Mouse (Mus musculus) limb, embryonic 11.5 days (tissue): ENCODE measurements around the gene Krt32. TPM values are rescaled to one million over a fixed set of nuclear protein-coding genes. Genes with fewer than 3 reads are reported as not detected.

Source experiments
- ATAC-seq: fragments of 200-750 bp; cut with Nextera tagmentation; 2 replicates; pipeline ENCODE4 v1.8.0; 2017; ENCODE audit warnings: low read depth; ENCODE audit not compliant: insufficient number of reproducible peaks, low FRiP score, low TSS enrichment
- DNase-seq: peaks from one replicate; pipeline ENCODE4 v3.0.0-alpha.2; 2015; ENCODE audit warnings: low spot score
- H3K27ac ChIP-seq: fragments of 300-500 bp; sonication (generic); replicated peaks from 2 replicates; pipeline ENCODE4 v1.5.1; 2014; ENCODE audit warnings: low read depth, mild to moderate bottlenecking, low read length
- H3K27me3 ChIP-seq: fragments of 300-500 bp; sonication (generic); 2 replicates; pipeline ENCODE4 v1.6.1; 2014; ENCODE audit warnings: mild to moderate bottlenecking, low read length, mixed read lengths; ENCODE audit not compliant: control insufficient read depth, insufficient read depth
- H3K36me3 ChIP-seq: fragments of 300-500 bp; sonication (generic); 2 replicates; pipeline ENCODE4 v1.6.1; 2014; ENCODE audit warnings: mild to moderate bottlenecking, low read length, moderate library complexity, mixed read lengths; ENCODE audit not compliant: control insufficient read depth, insufficient read depth
- H3K4me1 ChIP-seq: fragments of 300-500 bp; sonication (generic); 2 replicates; pipeline ENCODE4 v1.6.1; 2014; ENCODE audit warnings: low read length, mixed read lengths; ENCODE audit not compliant: control insufficient read depth, insufficient read depth
- H3K4me2 ChIP-seq: fragments of 300-500 bp; sonication (generic); 2 replicates; pipeline ENCODE4 v1.6.1; 2014; ENCODE audit warnings: low read depth, mild to moderate bottlenecking, moderate library complexity; ENCODE audit not compliant: severe bottlenecking
- H3K4me3 ChIP-seq: fragments of 300-500 bp; sonication (generic); 2 replicates; pipeline ENCODE4 v1.5.1; 2014; ENCODE audit warnings: low read depth, low read length
- H3K9ac ChIP-seq: fragments of 300-500 bp; sonication (generic); 2 replicates; pipeline ENCODE4 v1.6.1; 2014; ENCODE audit warnings: mild to moderate bottlenecking, low read length
- H3K9me3 ChIP-seq: fragments of 300-500 bp; sonication (generic); 2 replicates; pipeline ENCODE4 v1.6.1; 2016; ENCODE audit warnings: low read length; ENCODE audit not compliant: control insufficient read depth
- WGBS: fragments of 180-500 bp; shearing (Covaris S2); extraction: QIAGEN DNeasy Blood & Tissue Kit; methylation state at CpG from one replicate; pipeline ENCODE4 v1.1.7; 2014; 5-methylcytosine and 5-hydroxymethylcytosine counted together
- polyA plus RNA-seq: library from polyadenylated mRNA; unstranded; fragments of >200 nt; fragmentation: Nextera tagmentation; extraction: Ambion mirVana; gene quantifications from 2 replicates; pipeline ENCODE4 v1.2.1, GENCODE M21; 2014

Krt32 gene
- polyA plus RNA-seq, 1 experiment from 2014 or later: not detected

DNA sequence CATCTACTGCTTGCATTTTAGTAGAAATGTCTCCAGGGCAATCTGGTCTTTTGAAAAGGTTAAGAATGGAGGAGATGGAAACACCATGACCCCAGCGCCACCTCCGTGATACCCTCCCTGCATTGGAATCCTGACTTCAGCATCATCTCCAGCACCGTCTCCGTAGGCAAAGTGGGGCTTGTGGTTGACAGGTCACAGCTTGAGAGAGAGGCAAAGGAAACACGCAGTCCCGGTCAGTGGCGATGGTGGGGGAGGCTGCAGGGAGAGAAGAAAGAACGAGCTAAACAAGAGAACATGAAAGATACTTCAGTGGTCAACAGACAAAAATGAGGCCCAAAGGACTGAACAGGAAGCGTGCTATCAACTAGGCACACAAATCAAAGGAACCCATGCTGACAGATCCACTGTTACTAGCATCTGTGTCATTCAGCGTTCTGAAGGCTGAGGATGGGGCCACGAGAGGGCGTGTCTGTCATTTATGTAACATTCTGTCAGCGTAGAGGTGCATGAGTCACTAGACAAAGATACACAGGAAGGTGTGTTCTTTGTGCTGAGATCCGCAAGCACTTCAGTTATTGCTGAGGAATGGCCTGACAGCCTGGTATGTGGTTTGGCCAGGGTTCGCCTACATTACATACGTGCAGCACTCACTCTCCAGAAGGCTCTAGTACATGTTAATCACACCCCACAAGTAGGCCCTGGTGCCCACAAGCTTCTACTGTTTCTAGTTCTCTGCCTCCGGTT, 20.6 kb downstream of the Krt32 start:
- Histone ChIP-seq H3K36me3 (no peaks in the 10 kb centered on the region), H3K4me1 (no peaks in the 10 kb centered on the region), H3K27ac (no peak overlapping the region), H3K27me3 (no peaks in the 10 kb centered on the region), H3K9me3 (no peaks in the 10 kb centered on the region), H3K4me2 (no peak overlapping the region), H3K4me3 (no peak overlapping the region), H3K9ac (no peak overlapping the region)
- ATAC-seq (no peak), DNase-seq (no peak)
- 87% methylated on average over 17 of the region's 17 CpGs for WGBS

DNA sequence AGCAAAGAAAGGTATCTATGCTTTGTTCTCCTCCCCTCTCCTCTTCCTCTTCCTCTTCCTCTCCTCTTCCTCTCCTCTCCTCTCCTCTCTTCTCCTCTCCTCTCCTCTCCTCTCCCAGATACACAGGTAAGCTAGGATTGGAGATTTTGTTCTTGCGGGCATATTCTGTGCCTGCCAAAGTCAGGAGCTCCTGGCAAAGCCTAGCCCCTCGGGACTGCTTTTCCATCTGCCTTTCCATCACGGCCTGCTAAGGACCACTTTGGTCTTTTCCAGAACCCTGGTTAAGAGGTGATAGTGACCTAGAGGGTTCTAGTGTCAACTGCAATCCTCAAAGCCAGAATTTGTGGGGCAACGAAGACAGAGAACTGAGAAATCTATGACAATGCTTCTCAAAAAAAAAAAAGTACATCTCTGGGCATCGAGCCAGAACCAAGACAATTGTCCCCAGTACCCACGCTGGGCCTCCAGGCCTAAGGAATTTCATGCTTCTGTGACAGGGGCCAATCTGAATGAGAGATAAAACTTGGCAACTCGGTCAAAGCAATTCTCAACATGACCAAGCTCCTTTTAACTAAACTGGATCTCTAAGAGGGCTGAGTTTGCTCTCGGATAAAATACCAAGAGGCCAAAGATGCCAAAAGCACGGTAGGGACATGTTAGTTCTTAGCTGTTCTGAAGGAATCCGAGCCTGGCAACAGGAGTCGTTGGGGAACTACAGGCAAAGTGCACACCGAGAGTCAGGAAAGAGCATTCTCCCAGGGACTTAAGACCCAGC, 21.6 kb downstream of the Krt32 start:
- no peak overlapping the region for H3K9ac ChIP-seq
- ATAC-seq (no peak), DNase-seq (no peak)
- H3K27ac ChIP-seq: no peak overlapping the region
- no peak overlapping the region for H3K4me2 ChIP-seq
- no peaks in the 10 kb centered on the region for H3K36me3 ChIP-seq
- no peaks in the 10 kb centered on the region for H3K4me1 ChIP-seq
- no peak overlapping the region for H3K4me3 ChIP-seq
- 90% methylated on average over 12 of the region's 12 CpGs for WGBS
- H3K9me3 ChIP-seq: no peaks in the 10 kb centered on the region
- H3K27me3 ChIP-seq: no peaks in the 10 kb centered on the region

DNA sequence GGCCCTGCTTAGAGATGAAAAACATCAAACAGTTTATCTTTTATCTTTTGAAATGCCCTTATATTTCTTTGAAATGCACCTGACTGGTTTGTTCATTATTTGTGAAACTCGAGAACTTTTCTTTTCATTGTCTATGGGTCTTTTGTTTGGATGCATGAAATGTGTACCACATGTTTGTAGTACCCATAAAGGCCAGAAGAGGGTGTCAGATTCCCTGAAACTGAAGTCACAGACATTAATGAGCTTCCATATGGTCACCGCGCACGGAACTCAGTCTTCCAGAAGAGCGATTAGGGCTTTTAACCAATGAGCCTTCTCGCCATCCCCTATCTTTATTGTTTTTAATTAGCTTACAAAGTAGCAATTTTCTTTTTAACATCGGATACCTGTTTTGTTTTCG, 29.2 kb downstream of the Krt32 start:
- H3K4me2 ChIP-seq: no peak overlapping the region
- no peak overlapping the region for H3K4me3 ChIP-seq
- 75% methylated on average over 8 of the region's 8 CpGs for WGBS
- H3K9ac ChIP-seq: no peak overlapping the region
- H3K4me1 ChIP-seq: no peaks in the 10 kb centered on the region
- no peak for DNase-seq
- ATAC-seq: no peak
- H3K36me3 ChIP-seq: no peaks in the 10 kb centered on the region
- H3K27ac ChIP-seq: no peak overlapping the region
- no peaks in the 10 kb centered on the region for H3K9me3 ChIP-seq
- H3K27me3 ChIP-seq: no peaks in the 10 kb centered on the region

DNA sequence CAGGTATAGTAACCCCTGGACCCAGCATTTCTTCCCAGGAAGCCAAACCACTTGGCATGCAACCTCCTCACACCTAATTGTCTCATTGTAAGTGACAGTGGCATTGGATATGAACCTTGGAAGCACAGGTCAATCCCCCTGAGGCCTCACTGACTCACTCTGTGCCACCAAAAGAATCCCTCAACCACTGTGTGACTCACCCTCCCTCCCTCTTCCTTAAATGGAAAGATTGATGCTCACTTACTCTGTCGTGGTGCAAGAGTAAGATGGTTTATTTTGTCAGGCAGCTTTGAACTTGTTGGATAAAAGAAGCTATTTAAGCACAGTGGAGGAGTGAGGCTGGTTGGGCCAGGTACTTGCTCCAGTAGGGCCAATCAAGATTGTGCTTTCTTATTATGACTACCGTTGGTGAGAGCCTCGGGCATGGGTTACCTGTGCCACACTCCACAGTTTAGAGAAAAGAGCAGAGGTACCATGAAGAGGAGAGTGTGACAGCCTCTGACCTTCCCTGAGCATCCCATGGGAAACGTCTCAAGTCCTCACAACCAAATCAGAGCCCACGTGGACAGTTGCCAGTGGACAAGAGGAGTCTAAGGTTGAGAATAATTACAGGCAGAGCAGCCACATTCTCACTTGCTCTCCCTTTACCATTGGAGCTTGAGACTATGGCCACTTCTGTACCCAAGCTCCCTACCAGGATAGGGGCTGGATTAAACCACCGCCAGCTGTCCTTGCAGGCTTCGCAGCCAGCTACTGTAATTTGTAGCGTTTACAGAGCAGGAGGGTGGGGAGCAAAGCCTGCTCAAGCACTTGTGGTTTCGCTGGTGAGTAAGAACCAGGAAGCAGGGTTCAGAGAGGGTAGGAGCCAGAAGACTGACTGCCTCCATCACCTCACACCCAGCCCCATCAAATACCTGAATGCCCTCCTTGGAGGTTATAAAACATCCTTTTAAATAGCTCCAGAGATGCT, 32.1 kb downstream of the Krt32 start:
- no peaks in the 10 kb centered on the region for H3K4me1 ChIP-seq
- H3K27ac ChIP-seq: no peak overlapping the region
- no peaks in the 10 kb centered on the region for H3K27me3 ChIP-seq
- H3K36me3 ChIP-seq: no peaks in the 10 kb centered on the region
- H3K9me3 ChIP-seq: no peaks in the 10 kb centered on the region
- H3K4me3 ChIP-seq: no peak overlapping the region
- ATAC-seq: no peak
- no peak for DNase-seq
- H3K4me2 ChIP-seq: no peak overlapping the region
- no peak overlapping the region for H3K9ac ChIP-seq
- WGBS: 78% methylated on average over 9 of the region's 9 CpGs

DNA sequence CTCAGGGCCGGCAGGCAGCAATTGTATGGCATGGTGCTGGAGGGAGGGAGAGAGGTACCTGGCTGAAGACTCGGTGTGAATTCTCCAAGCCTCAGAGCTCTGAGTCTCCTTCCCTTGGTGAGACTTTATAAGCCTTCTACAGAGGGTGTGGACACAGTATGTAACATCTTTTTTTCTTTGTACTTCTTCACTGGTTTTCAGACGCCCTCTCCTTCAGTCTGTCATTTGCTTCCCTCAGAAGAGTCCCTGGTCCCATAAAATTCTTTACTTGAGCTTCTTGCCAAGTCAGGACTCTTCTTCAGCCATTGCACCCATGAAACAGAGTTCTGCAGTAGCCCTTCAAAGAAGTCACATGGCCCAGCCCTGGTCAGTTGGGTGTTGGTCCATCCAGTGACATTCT, 37.6 kb downstream of the Krt32 start, which contains the start of gene Krt31:
Krt31 (minus strand) TSS at position 101 of the 400 bp plus-strand sequence.
- no peak within 1 kb of the TSS for H3K27ac ChIP-seq
- no peak within 1 kb of the TSS for H3K4me3 ChIP-seq
- no peak for DNase-seq
- no peaks in the 10 kb centered on the region for H3K27me3 ChIP-seq
- ATAC-seq: no peak
- H3K4me1 ChIP-seq: no peaks in the 10 kb centered on the region
- 94% methylated on average over 3 of the region's 3 CpGs for WGBS
- H3K9ac ChIP-seq: no peak within 1 kb of the TSS
- H3K4me2 ChIP-seq: no peak within 1 kb of the TSS
- H3K36me3 ChIP-seq: no peaks in the 10 kb centered on the region
- H3K9me3 ChIP-seq: no peaks in the 10 kb centered on the region

DNA sequence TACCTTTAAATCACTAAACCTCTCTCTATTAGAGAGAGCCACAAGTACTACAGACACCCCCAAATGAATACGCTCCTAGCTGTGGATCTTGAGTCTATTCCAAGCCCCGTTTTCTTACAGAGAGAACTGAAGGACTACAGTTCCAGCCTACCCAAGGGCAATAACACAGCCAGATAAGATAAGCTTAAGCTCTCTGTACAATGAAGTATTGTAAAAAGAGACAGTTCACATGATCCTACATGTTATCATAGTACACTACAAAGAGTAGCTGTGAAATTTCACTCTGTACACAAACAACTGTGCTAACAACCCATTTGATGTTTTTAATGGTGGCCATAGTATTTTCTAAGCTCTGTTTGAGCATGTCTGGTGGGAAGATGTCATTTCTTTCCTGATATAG, 40.8 kb downstream of the Krt32 start:
- H3K36me3 ChIP-seq: no peaks in the 10 kb centered on the region
- ATAC-seq: no peak
- H3K9me3 ChIP-seq: no peaks in the 10 kb centered on the region
- H3K27ac ChIP-seq: no peak overlapping the region
- no peak overlapping the region for H3K4me2 ChIP-seq
- WGBS: 90% methylated on average over 2 of the region's 2 CpGs
- H3K4me1 ChIP-seq: no peaks in the 10 kb centered on the region
- DNase-seq: no peak
- H3K4me3 ChIP-seq: no peak overlapping the region
- no peak overlapping the region for H3K9ac ChIP-seq
- H3K27me3 ChIP-seq: no peaks in the 10 kb centered on the region

DNA sequence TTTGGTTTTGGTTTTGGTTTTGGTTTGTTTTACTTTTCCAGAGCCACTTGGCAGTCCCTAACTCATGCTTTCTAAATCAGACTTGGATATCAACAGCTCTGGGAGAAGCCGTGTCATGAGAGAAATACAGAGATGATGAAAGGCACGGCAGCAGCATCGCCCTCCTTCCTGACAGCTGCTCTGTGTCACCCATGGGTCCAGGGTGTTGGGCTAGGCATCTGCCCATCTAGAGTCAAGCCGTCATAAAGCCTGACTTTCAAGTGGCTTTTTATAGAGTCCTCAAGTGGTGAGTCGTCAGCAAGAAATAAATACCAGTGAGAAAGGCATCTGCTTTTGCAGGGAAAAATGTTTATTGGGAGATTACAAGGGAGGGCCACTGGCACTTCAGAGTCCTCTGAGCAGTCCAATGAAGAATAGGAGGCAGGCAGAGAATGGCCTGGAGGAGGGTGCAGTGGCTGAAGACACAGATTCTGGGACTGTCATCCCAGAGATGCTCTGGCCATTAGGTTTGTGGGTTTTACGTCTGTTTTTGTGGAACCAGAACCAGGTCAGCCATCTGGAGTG, 41.6 kb downstream of the Krt32 start:
- Histone ChIP-seq H3K4me3 (no peak overlapping the region), H3K27ac (no peak overlapping the region), H3K4me2 (no peak overlapping the region), H3K36me3 (no peaks in the 10 kb centered on the region), H3K9ac (no peak overlapping the region), H3K27me3 (no peaks in the 10 kb centered on the region), H3K9me3 (no peaks in the 10 kb centered on the region), H3K4me1 (no peaks in the 10 kb centered on the region)
- WGBS: 72% methylated on average over 6 of the region's 6 CpGs
- ATAC-seq (no peak), DNase-seq (no peak)

DNA sequence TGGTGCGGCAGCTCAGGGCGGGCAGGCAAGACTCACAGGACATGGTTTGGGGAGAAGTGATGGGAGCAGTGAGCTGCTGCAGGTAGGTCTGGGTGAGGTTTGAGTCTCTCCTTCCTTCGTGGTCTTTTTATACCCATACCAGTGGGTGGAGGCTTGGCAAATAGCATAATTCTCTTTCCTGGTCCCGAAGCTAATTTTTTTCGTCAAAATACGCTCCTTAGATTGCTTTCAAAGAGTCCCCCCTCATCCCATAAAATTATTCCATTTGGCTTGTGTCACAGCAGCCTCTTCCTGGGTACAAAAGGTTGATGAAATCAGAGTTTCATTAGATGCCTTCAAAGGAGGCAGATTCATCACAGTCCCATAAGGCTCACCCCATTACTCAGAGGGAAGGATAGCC, 46.6 kb downstream of the Krt32 start, which contains the start of gene Krt34:
Krt34 (minus strand) TSS at position 101 of the 400 bp plus-strand sequence.
- Histone ChIP-seq H3K4me1 (no peaks in the 10 kb centered on the region), H3K36me3 (no peaks in the 10 kb centered on the region), H3K4me3 (no peak within 1 kb of the TSS), H3K27ac (no peak within 1 kb of the TSS), H3K9me3 (no peaks in the 10 kb centered on the region), H3K4me2 (no peak within 1 kb of the TSS), H3K9ac (no peak within 1 kb of the TSS), H3K27me3 (no peaks in the 10 kb centered on the region)
- WGBS: 79% methylated on average over 6 of the region's 6 CpGs
- DNase-seq (no peak), ATAC-seq (no peak)
